Mouse (Mus musculus) liver, embryonic 14.5 days (tissue): Measurements from ENCODE around the gene 4933430I17Rik.

Experiments used
- CTCF ChIP-seq: IDR thresholded peaks from 2 replicates; pipeline ENCODE4 v1.5.1; 2016; ENCODE audit warnings: antibody characterized with exemption, low read depth, control low read depth
- EP300 ChIP-seq: IDR thresholded peaks from 2 replicates; pipeline ENCODE4 v1.6.1; 2016; ENCODE audit warnings: antibody characterized with exemption, low read depth

DNA sequence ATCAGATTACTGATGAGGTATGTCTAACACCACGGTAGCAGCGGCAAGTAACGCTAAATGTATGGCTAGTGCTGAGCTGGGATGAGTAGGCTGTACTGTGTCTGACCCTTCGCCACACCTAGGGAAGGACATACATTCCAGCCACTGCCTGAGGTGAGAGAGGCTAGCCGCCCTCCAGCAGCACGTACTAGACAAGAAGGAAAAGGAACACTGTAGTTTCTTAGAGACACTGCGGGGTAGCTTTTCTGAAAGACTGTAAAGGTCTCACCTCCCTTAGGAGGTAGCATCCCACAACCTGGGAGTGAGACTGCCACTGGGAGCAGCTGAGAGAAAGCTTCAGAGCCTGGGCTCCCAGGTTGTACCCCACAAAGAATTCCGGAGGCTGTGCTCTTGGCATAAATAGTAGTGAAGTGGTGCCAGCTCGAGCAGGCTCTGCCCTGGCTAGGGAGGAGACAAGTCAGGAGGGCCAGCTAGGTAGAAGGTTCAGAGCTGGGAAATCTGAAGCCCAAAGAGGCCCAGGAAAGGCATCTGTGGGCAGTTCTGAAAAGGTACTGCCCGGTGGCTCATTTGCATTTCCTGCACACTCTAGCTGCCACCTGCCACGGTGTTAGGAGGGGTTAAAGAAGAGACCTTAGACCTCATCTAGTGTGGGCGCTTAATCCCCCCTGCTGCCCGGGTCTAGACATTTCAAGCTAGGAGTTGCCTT, 6.6 kb upstream of the 4933430I17Rik start:
- peak; percentile 15; the same call in 1 of the 2 replicates for TF ChIP-seq CTCF
- no peak for TF ChIP-seq EP300
